Mouse (Mus musculus) central nervous system, embryonic 18 days (tissue): ENCODE results near the gene Crybb1. TPM values are rescaled to one million over a fixed set of nuclear protein-coding genes. Genes with fewer than 3 reads are reported as not detected.

Experiments used
- polyA plus RNA-seq: library from polyadenylated mRNA; depleted of rRNA; stranded (reverse); fragments of >200 nt; gene quantifications from 2 replicates; pipeline ENCODE4 v1.2.3, GENCODE M21; 2012; rRNA removed

The Crybb1 gene
- polyA plus RNA-seq, result 2.8 and 3.2 TPM in 2 replicates

DNA sequence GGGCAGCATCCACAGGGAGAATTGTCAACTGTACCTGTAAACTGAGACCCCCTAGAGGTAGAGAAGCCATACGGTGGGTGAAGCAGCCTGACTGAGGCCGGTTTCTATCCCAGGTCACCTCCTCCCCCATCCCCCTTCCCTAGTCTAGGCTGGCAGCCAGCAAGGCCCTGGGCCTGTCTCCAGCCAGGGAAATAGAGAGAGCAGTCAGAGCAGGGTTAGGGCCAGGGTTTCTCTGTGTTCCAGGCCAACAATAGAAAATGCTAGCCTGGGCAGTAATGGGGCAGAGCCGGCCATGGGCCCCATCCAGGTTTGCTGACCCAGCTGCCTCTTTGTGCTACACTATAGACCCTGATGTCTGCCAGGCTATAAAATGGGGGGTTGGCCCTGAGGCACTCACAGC lies at the start of gene Crybb1:
Gene Crybb1, plus strand, starts transcription at position 390 of the 400 bp plus-strand sequence.

GRCm38 (mm10) chr5:112252400-112252799 lies 3.2 kb upstream of the Crybb1 start, which contains the start of gene Cryba4:
TSS of gene Cryba4 (minus strand) at chr5:112252518.

DNA sequence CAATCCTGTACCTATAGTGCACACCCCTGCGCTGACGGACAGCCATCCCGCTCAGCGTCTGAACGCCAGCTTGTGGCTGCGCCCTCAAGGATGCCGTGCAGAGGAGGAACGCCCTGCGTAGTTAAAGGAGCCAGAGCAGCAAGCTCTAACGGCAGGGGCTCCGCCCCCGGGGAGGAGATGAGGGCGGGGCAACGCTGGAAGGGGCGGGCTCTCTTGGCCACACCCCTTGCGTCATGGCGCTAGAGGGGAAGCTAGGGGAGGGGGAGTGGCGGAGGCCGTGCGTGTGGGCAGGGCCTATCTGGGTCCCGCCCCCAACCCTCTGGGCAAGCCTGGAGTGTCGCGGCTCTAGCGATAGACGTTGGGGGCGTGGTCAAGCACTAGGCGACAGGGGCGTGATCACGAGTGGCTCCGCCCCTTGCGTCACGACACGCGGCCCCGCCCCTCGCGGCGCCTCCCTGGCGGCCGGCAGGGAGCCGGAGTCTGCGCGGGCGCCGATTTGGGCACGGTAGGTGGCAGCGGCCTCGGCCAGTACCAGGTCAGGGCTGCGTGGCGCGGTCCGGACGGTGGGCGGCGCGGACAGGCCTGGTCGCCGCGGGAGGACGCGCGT lies 20.8 kb downstream of the Crybb1 start, which contains the start of gene Tpst2:
Gene Tpst2, plus strand, starts transcription at position 425 of the 607 bp plus-strand sequence.

Other genes starting within 250 kb of the Crybb1 start
- 1.1 and 1.2 TPM in 2 replicates for gene Cryba4, start 3.3 kb upstream of the Crybb1 start, polyA plus RNA-seq
- 19.9 TPM in 2 replicates for gene Tpst2, start 20.9 kb downstream of the Crybb1 start, polyA plus RNA-seq
- 32.6 and 33.6 TPM in 2 replicates for gene Tfip11, start 70.5 kb downstream of the Crybb1 start, polyA plus RNA-seq
- gene Srrd, start 87.2 kb downstream of the Crybb1 start, polyA plus RNA-seq, result 76.0 and 80.2 TPM in 2 replicates
- 53.6 and 55.9 TPM in 2 replicates for gene Hps4, start 87.3 kb downstream of the Crybb1 start, polyA plus RNA-seq
- 0.05 TPM in 1 of 2 replicates, not detected in the other for gene Gm6583, start 100.2 kb downstream of the Crybb1 start, polyA plus RNA-seq
- 118 and 122 TPM in 2 replicates for gene Asphd2, start 139.1 kb downstream of the Crybb1 start, polyA plus RNA-seq
- not detected in 2 replicates for gene Gm6588, start 193.6 kb downstream of the Crybb1 start, polyA plus RNA-seq